Mouse (Mus musculus) brain, adult 2 months (tissue): ENCODE results near the gene Trmt1.
"Not testable (repeated sequence)": the region's sequence is repeated elsewhere in the genome, so short reads cannot be mapped to it uniquely, and the experiment has no call there.

Experiments
- DNase-seq: peaks from one replicate; pipeline ENCODE4 v3.0.0; 2011; ENCODE audit warnings: low read depth, low spot score

Gene Trmt1

DNA sequence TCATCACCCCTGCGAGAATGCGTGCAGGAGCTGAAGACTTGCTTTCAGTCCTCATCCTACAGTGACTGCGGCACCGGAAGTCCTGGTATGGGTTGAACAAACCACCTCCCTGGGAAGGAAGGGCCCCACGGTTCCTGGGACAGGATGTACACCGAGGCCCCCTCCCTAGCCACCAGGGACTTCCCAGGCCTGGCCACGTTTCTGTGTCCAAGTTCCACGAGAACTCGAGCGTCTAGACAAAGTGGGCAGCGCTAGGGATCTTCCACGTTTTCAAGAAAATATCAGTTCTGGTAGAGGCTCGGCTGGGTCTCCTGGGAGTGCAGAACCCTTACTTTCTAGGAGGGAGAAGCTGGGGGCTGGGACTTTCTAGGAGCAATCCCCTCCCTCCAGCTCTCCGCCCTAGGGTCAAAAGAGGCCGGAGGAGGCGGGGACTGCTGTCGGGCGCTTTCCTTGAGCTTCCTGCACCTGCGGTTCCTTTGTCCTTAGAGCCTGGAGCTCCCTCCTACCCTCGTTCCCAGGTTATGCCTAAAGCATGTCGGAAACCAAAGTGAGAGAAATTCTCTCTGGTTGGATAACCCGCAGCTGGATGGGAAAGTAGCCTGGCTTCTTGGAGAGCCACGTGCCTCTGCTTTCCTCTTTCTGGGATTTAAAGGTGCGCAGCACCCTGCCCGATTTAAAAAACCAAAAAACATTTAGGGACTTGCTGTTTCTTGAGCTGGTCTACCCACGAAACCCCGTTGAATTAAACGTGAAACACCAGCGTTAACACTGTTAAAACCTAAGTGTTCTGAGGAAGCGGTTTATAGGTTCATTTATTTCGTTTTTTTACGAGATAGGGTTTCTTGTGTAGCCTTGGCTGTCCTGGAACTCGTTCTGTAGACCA, 25.9 kb upstream of the Trmt1 start:
- no peak for DNase-seq

DNA sequence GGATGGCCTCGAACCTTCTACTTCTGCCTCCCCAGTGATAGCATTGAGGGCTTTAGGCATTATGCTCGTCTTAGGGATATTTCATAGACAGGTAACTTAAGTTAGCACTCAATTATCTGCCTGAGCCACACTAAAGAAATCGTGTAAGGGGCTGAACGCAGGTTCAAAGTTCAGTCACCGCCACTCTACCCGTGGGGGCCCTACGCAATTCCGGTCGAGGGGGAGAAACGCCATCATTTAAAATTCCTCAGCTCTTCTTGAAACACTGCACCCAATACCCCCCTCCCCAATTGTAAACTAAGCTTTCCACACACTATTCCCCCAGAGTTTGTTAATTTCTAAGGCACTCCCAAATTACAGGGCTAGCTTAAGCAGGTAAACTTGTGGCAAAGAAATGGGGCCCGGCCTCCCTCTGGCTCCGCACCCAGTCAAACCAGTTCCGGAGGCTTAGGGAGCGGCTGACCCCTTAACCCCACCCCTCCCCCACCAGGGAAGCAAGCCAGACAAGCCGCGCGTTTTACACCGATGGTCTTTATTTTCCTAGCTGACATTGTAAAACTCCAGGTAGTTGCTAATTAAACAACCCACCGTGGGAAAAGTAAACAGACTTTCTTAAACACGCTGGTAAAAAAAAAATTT, 25.2 kb upstream of the Trmt1 start:
- DNase-seq = no peak

DNA sequence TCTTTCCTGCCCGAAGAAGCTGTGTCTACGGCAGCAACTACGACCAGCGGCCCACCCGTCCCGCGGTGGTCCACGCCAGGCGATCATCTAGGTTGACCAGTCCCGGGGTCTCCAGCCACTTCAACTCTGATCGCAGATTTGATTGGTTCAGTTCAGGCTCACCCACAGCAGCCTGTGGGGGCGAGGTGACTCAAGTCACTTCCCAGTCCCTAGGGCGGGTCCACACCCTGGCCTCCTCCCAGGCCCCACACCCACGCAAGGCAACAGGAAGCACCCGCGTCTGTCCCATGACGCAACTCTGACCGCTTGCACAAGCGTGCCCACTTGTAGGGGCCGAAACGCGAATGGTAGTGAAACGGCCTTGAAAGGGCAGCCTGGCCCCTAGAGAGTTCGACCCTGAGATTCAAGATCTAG, 24.6 kb upstream of the Trmt1 start:
- DNase-seq = peak; percentile 83

DNA sequence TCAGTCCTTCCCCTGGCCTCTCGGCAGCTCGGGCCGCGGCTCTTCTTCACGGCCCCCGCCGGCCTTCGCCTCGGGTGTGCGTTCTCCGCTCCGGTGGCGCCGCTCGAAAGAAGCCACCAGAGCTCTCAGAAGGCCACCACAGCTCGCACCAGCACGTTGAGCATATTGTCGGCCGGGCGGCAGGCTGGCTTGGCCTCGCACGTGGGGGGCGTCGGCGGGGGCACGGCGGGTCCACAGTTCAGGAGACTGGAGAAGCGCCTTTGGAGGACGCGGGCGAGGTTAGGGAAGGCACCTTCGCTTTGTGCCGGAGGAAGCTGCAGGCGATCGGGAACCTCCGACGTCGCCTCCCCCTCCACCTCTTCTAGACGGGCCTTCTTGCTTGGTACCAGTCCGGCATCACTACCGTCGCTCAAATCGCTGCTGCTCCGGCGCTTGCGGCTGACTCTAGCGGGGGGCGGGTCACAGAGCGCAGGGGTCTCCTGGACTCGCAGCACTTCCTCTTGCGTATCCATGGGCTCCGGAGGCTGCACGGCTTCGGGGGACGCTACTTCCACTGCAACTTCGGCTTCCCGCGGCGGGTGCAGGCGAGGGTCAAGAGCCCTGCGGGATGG, 24.0 kb upstream of the Trmt1 start:
- peak; percentile 44 for DNase-seq

DNA sequence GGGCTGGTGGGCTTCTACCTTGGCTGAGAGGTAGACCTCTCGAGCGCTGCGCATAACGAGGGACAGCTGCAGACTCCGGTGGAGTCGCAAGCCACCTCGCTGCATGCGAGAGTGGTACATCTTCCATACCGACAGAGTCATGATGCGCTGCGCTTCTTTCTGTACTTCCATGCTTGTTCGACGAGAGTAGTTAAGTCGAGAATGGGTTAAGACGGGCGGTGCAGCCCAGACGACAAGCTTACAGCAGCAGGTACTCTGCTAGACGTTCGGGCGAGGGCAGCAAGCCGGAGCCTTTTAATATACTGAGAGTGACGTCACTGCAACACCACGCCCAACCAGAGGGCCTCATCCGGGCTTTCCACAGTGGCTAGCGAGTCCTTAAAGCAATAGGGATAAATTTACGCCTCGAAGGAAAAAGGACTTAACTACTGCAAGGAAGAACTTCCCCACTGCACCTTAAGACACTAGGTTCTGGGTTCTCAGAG, 23.5 kb upstream of the Trmt1 start, which contains the start of gene Ier2:
Gene Ier2, minus strand, starts transcription at position 272 of the 485 bp plus-strand sequence.
- DNase-seq = peak; percentile 98

DNA sequence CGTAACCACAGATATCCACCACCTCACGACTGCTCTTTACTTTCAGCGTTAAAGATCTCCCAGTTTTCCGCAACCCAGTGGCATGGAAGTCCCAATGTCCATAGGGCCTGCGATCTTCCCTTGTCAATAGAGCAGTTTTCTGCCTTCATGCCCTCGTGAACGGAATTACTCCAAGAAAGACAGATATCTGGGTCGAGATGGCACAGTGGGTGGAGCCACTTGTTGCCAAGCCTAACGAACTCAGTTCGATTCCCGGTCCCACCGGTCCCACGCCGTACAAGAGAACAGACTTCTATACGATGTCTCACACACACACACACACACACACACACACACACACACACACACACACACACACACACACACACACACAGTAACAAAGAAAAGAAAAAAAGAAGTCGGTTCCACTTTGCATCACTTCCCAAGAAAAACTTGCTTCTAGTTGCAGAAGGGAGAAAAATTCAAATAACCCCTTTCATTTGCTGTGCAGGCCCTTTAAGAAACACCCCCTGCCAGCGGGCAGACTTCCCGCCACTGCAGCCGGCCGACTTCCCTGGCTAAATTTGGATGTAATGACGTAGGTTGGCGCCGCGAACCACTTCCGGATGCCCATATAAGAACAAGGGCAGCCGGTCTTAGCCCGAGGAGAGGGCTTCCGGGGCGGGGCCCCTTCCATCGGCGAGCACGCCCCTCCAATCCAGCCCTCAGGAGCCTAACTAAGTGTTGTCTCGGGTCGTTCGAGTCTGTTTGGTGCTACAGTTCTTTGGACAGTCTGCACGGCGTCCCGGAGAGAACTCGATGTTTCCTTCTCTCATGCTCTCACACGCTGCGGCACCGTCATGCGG, 22.4 kb upstream of the Trmt1 start:
- peak; percentile 99 for DNase-seq

DNA sequence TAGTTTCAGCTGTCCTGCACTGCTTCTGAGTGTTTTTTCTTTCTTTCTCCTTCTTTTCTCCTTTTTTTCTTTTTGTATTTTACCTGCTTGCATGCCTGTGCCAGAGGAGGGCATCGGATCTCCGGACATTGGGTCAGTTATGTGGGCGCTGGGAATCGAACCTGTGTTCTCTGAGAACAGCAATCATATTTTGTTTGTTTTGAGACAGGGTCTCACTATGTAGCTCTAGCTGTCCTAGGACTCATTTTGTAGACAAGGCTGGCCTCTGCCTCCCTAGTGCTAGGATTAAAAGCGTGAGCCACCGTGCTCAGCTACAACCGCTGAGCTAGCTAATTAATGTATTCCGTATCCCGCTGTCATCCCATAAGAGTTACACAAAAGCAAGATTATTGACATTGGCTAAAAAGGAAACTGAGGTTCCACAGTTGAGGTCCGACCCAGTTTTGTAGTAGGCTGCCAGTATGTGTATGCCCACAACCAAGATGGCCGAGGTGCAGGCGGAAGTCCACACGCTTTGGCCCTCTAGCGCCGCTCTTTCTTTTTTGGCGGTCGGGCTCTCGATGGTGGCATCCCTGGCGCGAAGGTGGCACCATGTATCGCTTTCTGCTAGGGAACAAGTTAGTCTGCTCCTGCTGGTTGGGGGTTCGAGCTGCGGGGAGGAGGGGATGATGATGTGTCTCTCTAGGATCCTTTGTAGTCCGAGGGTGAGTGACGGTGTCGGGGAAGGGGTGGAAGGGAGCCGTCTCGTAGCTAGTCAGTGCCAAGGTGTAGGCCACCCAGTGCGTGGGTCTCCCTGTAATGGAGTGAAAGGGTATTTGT, 21.3 kb upstream of the Trmt1 start:
- peak; percentile 96 for DNase-seq

DNA sequence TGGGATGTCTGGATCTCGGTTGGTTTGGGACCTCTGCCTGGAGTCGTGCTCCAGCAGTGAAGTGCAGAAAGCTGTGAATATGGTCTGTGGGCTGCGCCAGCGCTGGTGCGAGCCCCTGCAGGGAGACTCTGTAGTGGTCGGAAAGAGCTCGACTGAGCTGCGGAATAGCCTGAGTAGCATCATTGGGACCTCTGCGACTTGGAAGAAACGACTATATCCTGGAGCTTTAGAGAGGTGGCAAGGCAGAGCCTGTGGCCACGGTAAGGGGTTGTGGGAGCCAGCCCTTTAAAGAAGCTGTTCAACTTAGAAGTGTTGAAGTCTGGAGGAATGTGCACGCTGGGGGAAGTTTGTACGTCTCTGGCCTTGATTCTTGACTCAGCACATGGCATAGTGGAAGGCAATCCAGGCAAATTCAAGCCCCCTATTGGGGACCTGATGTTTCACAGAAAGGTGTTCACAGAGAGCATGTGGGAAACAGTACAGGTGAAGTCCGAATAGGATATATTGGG, 20.7 kb upstream of the Trmt1 start:
- peak; percentile 42 for DNase-seq

DNA sequence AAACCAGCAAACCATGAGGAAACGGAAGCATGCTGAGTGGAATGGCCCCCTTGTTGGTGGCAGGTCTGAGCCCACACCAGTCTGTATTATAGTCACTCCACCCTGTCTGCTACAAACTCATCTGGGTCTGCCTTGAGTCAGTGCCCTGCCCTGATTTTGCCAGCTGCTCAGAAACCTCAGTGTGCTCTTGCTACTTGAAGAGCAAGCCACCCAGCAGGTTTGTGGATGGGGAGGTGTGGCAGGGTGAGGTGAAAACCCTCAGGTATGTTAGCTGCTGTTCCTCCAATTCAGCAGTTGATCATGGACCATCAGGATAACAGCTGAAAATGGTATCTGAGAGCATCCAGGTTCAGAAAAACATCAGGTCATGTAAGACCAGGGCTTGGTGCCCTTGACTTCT, 18.0 kb upstream of the Trmt1 start:
- no peak for DNase-seq

DNA sequence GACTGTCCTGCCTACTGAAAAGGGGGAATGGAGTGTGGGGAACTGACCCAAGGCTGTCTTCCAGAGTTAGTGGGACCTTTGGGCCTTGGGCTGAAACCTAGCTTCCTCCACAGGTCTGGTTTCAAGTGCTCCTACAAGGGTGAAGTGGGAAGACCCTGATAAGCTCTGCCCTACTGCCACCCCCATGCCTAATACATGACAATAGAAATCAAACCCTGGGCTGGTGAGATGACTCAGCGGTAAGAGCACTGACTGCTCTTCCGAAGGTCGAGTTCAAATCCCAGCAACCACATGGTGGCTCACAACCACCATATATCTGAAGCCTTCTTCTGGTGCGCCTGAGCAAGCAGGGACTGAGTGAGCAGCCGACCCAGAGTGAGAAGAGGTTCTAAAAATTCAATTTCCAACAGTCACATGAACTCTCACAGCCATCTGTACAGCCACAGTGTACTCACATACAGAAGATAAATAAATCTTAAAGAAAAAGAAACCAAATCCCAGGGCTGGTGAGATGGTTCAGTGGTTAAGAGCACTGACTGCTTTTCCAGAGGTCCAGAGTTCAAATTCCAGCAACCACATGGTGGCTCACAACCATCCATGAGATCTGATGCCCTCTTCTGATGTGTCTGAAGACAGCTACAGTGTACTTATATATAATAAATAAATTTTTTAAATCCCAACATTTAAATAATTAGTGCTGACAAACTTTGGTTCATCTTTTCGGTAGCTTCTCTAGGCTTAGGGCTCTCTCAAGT, 17.2 kb upstream of the Trmt1 start:
- DNase-seq = no peak

DNA sequence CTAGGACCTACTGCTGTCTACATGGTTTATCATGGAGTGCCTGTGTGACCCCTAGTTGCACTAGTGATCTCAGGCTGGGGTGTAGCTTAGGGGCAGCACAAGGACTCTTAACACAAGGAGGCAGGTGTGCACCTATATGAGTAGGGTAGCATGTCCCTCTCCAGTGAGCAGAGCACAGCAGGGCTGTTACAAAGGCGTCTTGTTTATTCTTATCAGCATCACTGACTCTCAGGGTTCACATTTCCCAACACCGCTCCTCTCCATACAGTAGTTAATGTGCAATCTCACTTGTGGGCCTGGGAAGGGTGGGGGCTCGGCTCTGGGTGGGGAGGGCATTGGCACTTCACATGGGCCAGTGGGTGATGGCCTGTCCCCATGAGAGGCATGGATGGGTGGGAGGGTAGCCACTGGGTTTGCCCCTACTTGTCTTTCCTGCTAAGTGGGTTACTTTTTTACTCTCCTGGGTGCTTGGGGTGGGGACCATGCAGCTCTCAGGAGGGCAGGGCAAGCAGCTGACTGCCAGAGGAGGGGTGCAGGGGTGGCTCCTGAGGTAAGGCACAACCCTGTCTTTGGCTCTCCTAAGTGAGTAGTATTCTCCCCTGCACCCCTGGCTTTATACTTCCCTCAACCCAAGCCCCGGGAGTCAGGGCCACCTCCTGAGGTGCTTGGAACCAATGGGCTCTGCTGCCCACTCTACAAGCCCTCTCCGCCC, 15.7 kb upstream of the Trmt1 start:
- not testable (repeated sequence) for DNase-seq

DNA sequence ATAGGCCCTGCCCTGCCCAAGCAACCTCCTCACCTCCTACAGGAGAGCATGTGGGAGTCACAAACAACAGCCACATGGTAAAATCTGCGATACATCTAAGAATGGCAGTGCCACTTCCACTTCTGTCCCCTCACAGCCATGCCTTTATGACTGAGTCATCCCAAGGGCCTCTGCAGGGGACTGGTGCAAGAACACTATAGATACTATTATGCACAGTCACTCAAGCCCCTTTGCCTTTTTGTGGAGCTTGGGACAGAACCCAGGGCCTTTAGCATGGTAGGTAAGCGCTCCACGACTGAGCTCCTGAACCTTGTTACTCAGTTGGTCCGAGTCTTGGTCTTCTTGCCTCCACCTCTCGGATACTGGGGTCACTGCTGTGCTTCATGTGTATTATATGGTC, 8.8 kb upstream of the Trmt1 start:
- DNase-seq = no peak

DNA sequence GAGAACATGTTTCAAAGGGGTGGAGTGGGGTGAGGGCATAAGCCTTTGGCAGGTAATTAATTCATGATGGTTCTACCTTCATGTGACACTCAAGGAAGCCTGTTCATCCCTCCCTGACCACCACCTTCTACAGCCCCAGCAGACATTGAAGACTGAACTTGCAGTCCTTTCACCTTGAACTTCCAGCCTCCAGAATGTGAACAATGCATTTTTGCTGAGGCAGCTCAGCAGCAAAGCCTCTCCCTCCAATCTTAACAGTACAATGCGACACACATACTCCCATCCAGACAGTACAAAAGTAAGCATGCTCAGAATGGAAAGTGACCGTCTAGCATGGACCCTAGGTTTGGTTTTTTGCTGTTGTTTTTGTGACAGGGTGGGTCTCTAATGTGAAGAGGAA, 4.6 kb upstream of the Trmt1 start:
- no peak for DNase-seq

DNA sequence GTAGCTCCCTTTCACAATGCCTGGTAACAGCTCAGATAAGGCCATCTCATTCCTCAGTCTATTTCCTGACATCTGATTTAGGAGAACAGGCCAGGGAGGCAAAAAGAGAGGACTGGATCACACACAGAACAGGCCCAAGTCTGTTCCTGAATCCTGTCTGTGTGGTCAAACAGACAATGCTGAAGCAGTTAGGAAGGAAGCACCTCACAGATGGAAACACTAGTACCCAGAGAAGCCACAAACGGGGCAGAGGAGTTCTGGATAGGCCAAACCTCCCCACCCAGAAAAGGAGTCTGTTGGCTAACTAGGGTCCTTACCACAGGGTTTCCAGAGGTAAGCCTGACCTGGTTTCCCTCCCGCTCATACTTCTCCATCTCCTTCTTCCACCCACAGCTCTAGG, 3.9 kb upstream of the Trmt1 start:
- DNase-seq = no peak

DNA sequence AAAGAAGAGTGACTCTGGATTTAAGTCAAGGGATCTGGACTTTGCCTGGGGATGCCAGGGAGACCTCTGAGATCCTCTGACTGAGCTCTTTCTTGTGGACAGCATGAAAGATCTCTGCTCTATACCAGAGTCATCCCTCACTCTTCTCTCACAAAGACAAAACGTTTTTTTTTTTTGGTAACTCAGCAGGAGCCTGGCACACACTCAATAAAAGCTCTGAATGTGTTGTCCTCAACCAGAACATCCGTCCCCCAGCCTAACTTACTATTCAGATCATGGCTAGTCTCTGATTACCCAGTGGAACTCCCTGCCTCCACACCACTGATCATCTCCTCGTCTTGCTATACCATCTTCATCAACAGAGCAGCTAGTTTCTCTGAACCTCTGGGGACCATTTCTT, 1.6 kb upstream of the Trmt1 start:
- no peak for DNase-seq

DNA sequence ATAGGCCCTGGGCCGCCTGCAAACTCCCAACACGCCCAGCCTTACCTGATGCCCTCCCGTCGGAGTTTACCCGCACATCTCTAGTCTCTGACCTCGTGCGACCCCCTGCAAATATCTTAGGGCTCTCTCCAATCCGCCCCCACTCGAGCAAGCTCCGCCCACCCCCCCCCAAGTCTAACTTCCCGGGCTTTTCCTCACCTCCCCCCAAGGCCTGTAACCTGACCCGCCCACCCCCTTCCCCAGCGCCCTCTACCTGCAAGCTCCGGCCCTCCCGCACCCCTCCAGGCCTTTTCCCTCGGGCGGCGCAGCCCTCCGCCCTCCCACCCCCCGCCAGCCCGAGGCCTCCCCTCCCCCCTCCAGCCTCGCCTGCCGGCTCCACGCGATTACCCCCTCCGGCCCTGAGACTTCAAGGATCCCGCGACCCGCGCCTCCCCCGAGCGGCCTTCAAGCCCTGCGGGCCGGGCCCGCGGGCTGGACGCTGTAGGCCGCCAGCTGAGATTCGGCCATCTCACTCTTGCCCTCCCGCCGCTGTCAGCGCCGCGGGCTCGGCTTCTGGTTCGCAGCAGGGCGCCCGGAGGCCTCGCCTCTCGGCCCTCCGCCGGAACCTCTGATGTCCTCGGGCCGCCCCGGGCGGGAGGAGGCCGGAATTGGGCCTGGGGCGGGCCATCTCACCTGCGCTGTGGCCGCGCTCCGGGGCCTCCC, 1.0 kb downstream of the Trmt1 start:
- DNase-seq = peak; percentile 55

DNA sequence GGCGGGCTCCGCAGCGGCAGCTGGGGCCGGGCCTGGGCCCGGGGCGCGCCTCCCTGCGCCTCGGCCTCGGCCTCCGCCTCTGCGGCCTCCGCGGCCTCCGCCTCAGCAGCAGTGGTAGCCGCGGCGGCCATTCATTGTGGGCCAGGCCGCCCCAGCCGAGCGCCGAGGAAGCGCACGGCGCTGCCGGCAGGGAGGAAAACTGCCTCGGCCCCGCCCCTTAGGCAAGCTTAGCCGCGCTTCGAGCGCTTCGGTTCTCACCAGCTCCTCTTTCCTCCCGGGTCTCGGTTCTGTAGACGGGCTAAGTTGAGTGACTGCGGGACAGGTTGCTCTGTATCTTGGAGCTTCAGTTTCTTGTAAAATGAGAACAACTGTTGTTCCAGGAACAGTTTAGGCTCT, 1.6 kb downstream of the Trmt1 start, which contains the start of gene Nacc1:
Gene Nacc1, minus strand, starts transcription at position 158 of the 396 bp plus-strand sequence.
- DNase-seq = peak; percentile 96
